Mouse (Mus musculus): ENCODE data around the gene Galnt15.
"Not testable (repeated sequence)": the region's sequence is repeated elsewhere in the genome, so short reads cannot be mapped to it uniquely, and the experiment has no call there.

The Galnt15 gene

GRCm38 (mm10) chr14:32087584-32088248 lies 58.9 kb downstream of the Galnt15 start:
- DNase-seq (ENCODE audit: low spot score in 2 of 2) = not testable (repeated sequence)

GRCm38 (mm10) chr14:32091124-32091523 lies 62.3 kb downstream of the Galnt15 start:
- DNase-seq (ENCODE audit: low spot score in 2 of 2) = no peak

GRCm38 (mm10) chr14:32091704-32092103 lies 62.9 kb downstream of the Galnt15 start:
- no peak for DNase-seq (ENCODE audit: low spot score in 2 of 2)

GRCm38 (mm10) chr14:32093018-32093417 lies 64.2 kb downstream of the Galnt15 start:
- no peak for DNase-seq (ENCODE audit: low spot score in 2 of 2)

GRCm38 (mm10) chr14:32093500-32094117 lies 64.8 kb downstream of the Galnt15 start:
- DNase-seq (ENCODE audit: low spot score in 2 of 2) = no peak

- DNase-seq (ENCODE audit: low spot score in 2 of 2) = no peak
Observed at GRCm38 (mm10) chr14:32095646-32096045, 66.9 kb downstream of the Galnt15 start.

- no peak for DNase-seq (ENCODE audit: low spot score in 2 of 2)
Observed at GRCm38 (mm10) chr14:32096740-32097139, 68.0 kb downstream of the Galnt15 start.

- no peak for DNase-seq (ENCODE audit: low spot score in 2 of 2)
Observed at GRCm38 (mm10) chr14:32097691-32098090, 68.9 kb downstream of the Galnt15 start.

- no peak for DNase-seq (ENCODE audit: low spot score in 2 of 2)
Observed at GRCm38 (mm10) chr14:32098951-32099350, 70.2 kb downstream of the Galnt15 start.

GRCm38 (mm10) chr14:32103556-32103955 lies 74.8 kb downstream of the Galnt15 start:
- no peak for DNase-seq (ENCODE audit: low spot score in 2 of 2)

- no peak for DNase-seq (ENCODE audit: low spot score in 2 of 2)
Observed at GRCm38 (mm10) chr14:32105663-32106062, 76.9 kb downstream of the Galnt15 start.

GRCm38 (mm10) chr14:32106911-32107310 lies 78.1 kb downstream of the Galnt15 start:
- no peak for DNase-seq (ENCODE audit: low spot score in 2 of 2)
